Mouse (Mus musculus) midbrain, embryonic 15.5 days (tissue): ENCODE results near the gene Washc1. TPM values are rescaled to one million over a fixed set of nuclear protein-coding genes. Genes with fewer than 3 reads are reported as not detected.

Experiments
- ATAC-seq: fragments of 200-750 bp; cut with Nextera tagmentation; replicated peaks from 2 replicates; pipeline ENCODE4 v1.8.0; 2017; ENCODE audit warnings: moderate TSS enrichment
- H3K27ac ChIP-seq: fragments of 300-500 bp; sonication (generic); 2 replicates; pipeline ENCODE4 v1.5.1; 2015; ENCODE audit warnings: mild to moderate bottlenecking, inconsistent platforms
- H3K27me3 ChIP-seq: fragments of 300-500 bp; sonication (generic); replicated peaks from 2 replicates; pipeline ENCODE4 v1.6.1; 2015; ENCODE audit warnings: inconsistent platforms
- H3K36me3 ChIP-seq: fragments of 300-500 bp; sonication (generic); replicated peaks from 2 replicates; pipeline ENCODE4 v1.6.1; 2015; ENCODE audit warnings: inconsistent platforms
- H3K4me1 ChIP-seq: fragments of 300-500 bp; sonication (generic); 2 replicates; pipeline ENCODE4 v1.6.1; 2015; ENCODE audit warnings: inconsistent platforms
- H3K4me2 ChIP-seq: fragments of 300-500 bp; sonication (generic); 2 replicates; pipeline ENCODE4 v1.6.1; 2015; ENCODE audit warnings: inconsistent platforms, mild to moderate bottlenecking, moderate library complexity
- H3K4me3 ChIP-seq: fragments of 300-500 bp; sonication (generic); 2 replicates; pipeline ENCODE4 v1.5.1; 2015; ENCODE audit warnings: mild to moderate bottlenecking, inconsistent platforms
- H3K9ac ChIP-seq: fragments of 300-500 bp; sonication (generic); 2 replicates; pipeline ENCODE4 v1.6.1; 2015; ENCODE audit warnings: mild to moderate bottlenecking, inconsistent platforms
- H3K9me3 ChIP-seq: fragments of 300-500 bp; sonication (generic); 2 replicates; pipeline ENCODE4 v1.6.1; 2016; ENCODE audit warnings: inconsistent platforms
- WGBS: fragments of 180-500 bp; shearing (Covaris S2); methylation state at CpG from one replicate; pipeline ENCODE4 v1.1.7; 2015; ENCODE audit warnings: mixed read lengths; 5-methylcytosine and 5-hydroxymethylcytosine counted together
- polyA plus RNA-seq: library from polyadenylated mRNA; unstranded; fragments of >200 nt; fragmentation: Nextera tagmentation; extraction: Ambion mirVana; gene quantifications from 2 replicates; pipeline ENCODE4 v1.2.1, GENCODE M21; 2015

Gene Washc1
- polyA plus RNA-seq, 1 experiment from 2014 or later = 46.3 TPM

DNA sequence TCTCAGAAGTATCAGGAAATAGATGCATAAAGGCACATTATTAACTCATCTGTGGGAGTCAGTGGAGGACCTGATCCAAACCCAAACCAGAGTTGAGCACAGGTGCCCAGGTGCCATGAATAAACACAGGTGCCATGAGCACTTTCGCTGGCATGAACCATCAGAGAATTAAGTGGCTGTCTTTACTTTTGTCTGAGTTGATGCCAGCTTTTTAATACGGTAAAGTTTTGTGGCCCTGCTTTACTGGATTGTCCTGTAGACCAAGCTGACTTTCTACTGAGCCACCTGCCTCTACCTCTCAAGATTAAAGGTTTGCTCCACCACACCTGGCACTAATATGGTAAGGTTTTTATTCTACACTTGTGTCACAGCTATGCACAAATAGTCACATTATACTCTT, 19.3 kb upstream of the Washc1 start:
- no peak overlapping the region for H3K9ac ChIP-seq
- H3K36me3 ChIP-seq = peaks cover 3% of the 10 kb centered on the region; the same call in 1 of the 2 replicates
- no peaks in the 10 kb centered on the region for H3K27me3 ChIP-seq
- WGBS = 92% methylated on average over 2 of the region's 2 CpGs
- H3K9me3 ChIP-seq = no peaks in the 10 kb centered on the region
- 0 out of 2 replicates have a peak, but pooled peaks cover 3% of the 10 kb centered on the region for H3K4me1 ChIP-seq
- no peak overlapping the region for H3K4me3 ChIP-seq
- no peak for ATAC-seq
- H3K4me2 ChIP-seq = no peak overlapping the region
- no peak overlapping the region for H3K27ac ChIP-seq

DNA sequence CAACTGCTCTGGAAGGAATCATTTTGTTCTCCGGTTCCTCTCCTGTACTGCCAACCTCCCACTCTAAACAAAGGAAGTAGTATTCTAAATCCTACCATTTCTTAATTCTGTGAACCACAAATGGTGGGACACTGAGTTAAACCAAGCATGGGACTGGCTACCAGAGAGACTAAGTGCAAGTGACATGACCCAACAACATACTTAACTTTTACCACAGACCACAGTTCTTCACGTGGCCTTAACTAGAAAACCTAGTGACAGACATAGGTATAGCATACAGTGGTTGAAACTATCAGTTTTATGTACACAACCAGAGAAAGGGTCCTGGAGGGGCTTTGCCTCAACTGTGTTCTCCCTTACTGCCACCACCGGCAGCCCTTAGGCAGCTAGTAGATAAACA, 18.7 kb upstream of the Washc1 start:
- Histone ChIP-seq H3K36me3 (peaks cover 3% of the 10 kb centered on the region; the same call in 1 of the 2 replicates), H3K9me3 (no peaks in the 10 kb centered on the region), H3K4me2 (no peak overlapping the region), H3K27ac (no peak overlapping the region), H3K9ac (no peak overlapping the region), H3K27me3 (no peaks in the 10 kb centered on the region), H3K4me1 (0 out of 2 replicates have a peak, but pooled peaks cover 3% of the 10 kb centered on the region), H3K4me3 (no peak overlapping the region)
- ATAC-seq = no peak
- WGBS = 90% methylated on average over 3 of the region's 3 CpGs

DNA sequence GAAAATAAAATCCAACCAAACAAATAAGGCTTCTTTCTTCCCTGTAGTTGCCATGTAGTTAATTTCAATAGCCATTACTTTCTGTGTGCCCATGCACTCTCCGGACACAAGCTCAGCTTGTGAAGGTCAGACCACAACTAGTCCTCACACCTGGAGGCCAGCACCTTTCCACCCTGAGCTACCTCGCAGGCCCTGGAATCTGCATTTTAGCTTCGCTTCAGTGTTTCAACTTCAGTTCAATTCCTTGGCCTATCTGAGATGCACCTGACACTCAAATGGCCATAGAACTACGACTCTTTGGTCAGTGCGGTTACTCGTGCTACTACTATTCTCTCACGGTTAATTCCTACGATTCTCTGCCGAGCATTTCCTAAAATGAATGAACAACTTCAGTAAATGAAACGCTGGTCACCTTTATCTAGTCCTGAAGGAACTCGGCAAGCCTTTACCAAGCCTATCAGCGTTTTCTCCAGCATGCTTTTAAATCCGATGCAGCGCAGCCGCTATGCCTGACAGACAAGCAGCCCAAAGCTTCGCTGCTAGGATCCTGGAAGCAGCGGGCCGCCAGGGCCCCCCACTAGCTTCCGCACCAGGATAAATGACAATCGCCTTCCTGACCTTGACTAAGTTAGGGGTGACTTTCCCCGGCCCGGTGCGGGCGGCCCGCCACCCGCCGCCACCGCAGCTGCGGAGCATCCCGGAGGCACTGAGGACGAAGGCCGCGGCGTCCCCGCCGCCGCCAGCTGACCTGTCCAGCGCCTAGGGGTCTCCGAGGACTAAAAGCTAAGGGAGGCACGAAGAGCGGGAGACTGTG, 10.6 kb upstream of the Washc1 start:
- peak overlapping the region; percentile 63 for H3K4me3 ChIP-seq
- no peak for ATAC-seq
- H3K9ac ChIP-seq = peak overlapping the region; percentile 87
- peak overlapping the region; percentile 94 for H3K27ac ChIP-seq
- H3K27me3 ChIP-seq = no peaks in the 10 kb centered on the region
- H3K4me2 ChIP-seq = peak overlapping the region; percentile 86
- peaks cover 16% of the 10 kb centered on the region for H3K4me1 ChIP-seq
- no peaks in the 10 kb centered on the region for H3K9me3 ChIP-seq
- WGBS = under 1% methylated on average over 41 of the region's 41 CpGs
- H3K36me3 ChIP-seq = no peaks in the 10 kb centered on the region

DNA sequence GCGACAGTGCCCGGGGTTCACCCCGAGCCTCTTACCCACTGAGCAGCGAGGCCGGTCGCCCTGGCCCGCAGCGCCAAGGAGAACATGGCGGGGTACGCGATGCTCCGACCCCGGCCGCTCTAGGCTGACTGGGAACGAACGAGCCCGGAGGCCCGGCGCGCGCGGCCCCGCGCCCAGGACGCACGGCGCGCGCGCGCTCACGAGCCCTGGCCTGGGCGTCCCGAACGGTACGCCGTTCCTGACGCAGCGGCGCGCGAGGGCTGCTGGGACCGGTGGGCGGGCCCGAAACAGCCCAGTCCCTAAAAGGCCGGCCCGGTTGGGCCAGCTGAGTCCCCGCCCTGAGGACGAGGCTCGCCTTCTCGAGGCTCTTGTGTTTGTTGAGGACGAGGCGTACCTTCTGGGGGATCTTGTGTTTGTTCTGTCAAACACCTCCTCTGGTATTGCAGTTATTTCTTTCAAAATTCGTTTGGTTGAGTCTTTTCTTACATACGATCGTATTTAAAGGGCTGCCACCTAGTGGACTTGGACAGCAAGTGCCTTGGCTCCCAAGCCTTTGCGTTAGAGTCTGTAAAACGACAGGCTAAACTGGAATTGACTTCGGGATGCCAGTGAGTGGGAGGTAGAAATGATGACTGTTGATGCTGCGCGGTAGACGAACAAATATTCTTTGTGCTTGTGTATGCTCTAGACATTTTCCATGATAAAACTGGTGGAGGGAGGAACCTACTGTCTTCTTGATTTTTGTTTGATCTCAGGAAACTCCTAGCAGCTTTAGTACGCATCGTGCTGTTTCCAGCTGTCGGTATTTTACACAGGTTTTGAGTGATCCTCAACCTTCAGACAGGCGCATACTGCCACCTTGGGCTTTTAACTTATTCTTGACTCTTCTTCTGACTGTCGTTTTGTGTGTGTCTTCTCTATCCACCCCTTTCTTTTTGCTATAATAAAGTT, 9.7 kb upstream of the Washc1 start, which contains the start of gene Ndufv2:
TSS of gene Ndufv2 (minus strand) at position 180 of the 951 bp plus-strand sequence.
- WGBS = under 1% methylated on average over 60 of the region's 67 CpGs
- Histone ChIP-seq H3K9me3 (no peaks in the 10 kb centered on the region), H3K4me2 (peak within 1 kb of the TSS; percentile 86), H3K27me3 (no peaks in the 10 kb centered on the region), H3K4me3 (peak within 1 kb of the TSS; percentile 63), H3K9ac (peak within 1 kb of the TSS; percentile 87), H3K36me3 (no peaks in the 10 kb centered on the region), H3K27ac (peak within 1 kb of the TSS; percentile 94), H3K4me1 (peaks cover 16% of the 10 kb centered on the region)
- peak; percentile 99 for ATAC-seq

DNA sequence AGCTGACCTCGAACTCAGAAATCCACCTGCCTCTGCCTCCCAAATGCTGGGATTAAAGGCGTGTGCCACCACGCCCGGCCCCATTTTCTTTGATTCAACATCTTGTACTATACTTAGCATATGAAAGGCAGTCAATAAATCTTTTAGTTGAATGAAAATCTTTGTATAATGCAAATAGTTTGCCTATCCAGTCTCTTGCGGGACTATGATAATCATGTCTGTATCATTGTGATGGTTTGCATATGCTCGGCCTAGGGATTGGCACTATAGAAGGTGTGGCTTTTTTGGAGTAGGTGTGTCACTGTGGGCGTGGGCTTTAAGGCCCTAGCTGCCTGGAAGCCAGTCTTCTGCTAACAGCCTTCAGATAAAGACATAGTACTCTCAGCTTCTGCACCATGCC, 7.3 kb upstream of the Washc1 start:
- Histone ChIP-seq H3K36me3 (no peaks in the 10 kb centered on the region), H3K27me3 (no peaks in the 10 kb centered on the region), H3K9ac (no peak overlapping the region), H3K27ac (no peak overlapping the region), H3K4me3 (no peak overlapping the region), H3K4me1 (peaks cover 16% of the 10 kb centered on the region), H3K4me2 (no peak overlapping the region), H3K9me3 (no peaks in the 10 kb centered on the region)
- 82% methylated on average over 7 of the region's 7 CpGs for WGBS
- no peak for ATAC-seq

DNA sequence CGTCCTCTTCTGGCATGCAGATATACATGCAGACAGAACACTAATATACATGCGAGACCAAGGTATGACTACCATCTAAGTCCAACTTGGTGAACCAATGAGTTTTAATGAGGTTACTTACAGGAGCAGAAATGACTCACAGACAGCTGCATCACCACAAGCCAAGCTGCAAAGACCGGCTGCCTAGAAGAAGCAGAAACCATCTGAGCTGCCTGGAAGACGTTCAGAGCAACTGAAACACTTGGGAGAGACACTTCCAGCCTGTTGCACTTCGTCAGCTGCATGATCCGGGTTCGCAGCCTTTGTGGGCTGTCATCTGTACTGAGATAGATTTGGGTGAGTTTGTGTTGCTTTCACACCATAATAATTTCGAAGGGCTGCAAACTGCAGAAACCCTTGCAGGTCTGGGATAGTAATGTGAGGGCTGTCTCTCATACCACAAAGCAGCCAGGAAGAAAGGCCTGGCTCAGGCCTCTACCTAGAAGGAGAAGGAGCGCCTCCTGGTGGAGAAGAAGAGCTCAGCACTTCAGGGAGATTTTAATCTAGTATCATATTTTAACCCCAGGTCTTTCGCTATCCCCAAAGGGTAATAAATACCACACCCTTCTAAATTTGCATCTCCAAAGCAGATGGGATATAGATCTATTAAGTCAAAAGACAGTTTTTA, 4.6 kb upstream of the Washc1 start:
- H3K36me3 ChIP-seq = no peaks in the 10 kb centered on the region
- WGBS = 61% methylated on average over 10 of the region's 10 CpGs
- no peak overlapping the region for H3K4me2 ChIP-seq
- ATAC-seq = no peak
- no peaks in the 10 kb centered on the region for H3K27me3 ChIP-seq
- no peak overlapping the region for H3K27ac ChIP-seq
- H3K9me3 ChIP-seq = no peaks in the 10 kb centered on the region
- no peak overlapping the region for H3K4me3 ChIP-seq
- peaks cover 10% of the 10 kb centered on the region for H3K4me1 ChIP-seq
- H3K9ac ChIP-seq = no peak overlapping the region

DNA sequence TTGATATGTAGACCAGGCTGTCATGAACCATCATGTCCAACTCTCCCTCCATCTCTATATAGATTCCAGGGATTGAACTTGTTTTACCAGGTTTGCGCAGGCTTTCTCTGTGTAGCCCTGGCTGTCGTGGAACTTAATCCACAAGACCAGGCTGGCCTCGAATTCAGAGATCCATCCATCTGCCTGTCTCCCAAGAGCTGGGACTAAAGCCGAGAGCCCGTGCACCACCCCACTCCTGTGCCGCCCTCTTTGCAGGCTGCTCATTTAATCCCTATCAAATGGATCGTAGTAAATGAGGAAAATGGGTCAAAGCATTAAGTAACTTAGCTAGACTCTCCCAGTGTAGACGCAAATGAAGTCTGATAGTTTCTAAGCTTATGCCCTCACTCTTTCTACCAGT, 3.9 kb upstream of the Washc1 start:
- H3K36me3 ChIP-seq = no peaks in the 10 kb centered on the region
- no peak for ATAC-seq
- no peak overlapping the region for H3K27ac ChIP-seq
- H3K27me3 ChIP-seq = no peaks in the 10 kb centered on the region
- H3K9ac ChIP-seq = no peak overlapping the region
- no peak overlapping the region for H3K4me2 ChIP-seq
- H3K9me3 ChIP-seq = no peaks in the 10 kb centered on the region
- H3K4me1 ChIP-seq = peaks cover 13% of the 10 kb centered on the region
- H3K4me3 ChIP-seq = no peak overlapping the region
- 72% methylated on average over 8 of the region's 8 CpGs for WGBS

DNA sequence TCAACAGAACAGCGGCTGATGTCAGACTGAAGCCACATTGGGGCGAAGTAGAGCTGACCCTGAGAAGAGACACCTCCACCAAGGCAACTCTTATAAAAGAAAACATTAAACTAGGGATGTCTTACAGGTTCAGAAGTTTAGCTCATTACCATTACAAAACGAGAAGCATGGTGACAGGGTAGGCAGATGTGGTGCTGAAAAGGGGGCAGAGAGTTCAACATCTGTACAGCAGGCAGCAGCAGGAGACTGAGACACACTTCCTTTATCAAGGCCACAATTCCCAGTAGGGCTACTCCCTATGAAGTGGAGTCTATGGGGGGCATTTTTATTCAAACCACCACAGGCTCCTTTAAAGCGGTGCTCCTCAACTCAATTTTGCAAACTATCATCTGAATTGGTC, 3.1 kb upstream of the Washc1 start:
- no peak for ATAC-seq
- Histone ChIP-seq H3K36me3 (no peaks in the 10 kb centered on the region), H3K4me3 (no peak overlapping the region), H3K27ac (no peak overlapping the region), H3K9ac (no peak overlapping the region), H3K9me3 (no peaks in the 10 kb centered on the region), H3K4me2 (no peak overlapping the region), H3K4me1 (peaks cover 16% of the 10 kb centered on the region), H3K27me3 (no peaks in the 10 kb centered on the region)
- WGBS = 81% methylated on average over 4 of the region's 4 CpGs

DNA sequence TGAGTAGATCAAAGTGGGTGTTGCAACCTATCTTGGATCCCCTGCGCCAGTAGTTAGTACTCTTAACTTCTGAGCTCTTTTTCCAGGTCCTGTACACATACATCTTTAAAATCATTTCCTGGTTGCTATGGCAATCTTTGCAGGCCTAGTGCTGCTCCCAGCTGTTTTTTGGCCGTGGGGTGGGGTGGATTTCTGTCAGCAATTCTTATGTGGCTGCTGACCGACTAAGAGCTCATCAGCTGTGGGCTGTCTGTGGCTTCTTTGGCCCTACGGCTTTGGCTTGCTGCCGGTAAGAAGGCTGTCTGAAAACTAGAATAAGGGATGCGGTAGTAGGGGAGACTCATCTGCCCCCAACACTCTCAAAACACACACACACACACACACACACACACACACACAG, 599 bp upstream of the Washc1 start:
- no peaks in the 10 kb centered on the region for H3K27me3 ChIP-seq
- H3K36me3 ChIP-seq = peaks cover under 1% of the 10 kb centered on the region
- no peaks in the 10 kb centered on the region for H3K9me3 ChIP-seq
- H3K4me3 ChIP-seq = peak overlapping the region; percentile 98
- peak; percentile 28 for ATAC-seq
- peaks cover 16% of the 10 kb centered on the region for H3K4me1 ChIP-seq
- 49% methylated on average over 6 of the region's 6 CpGs for WGBS
- H3K27ac ChIP-seq = 0 out of 2 replicates have a peak overlapping the region, but pooled peaks have one; percentile 81
- peak overlapping the region; percentile 62 for H3K4me2 ChIP-seq
- no peak overlapping the region for H3K9ac ChIP-seq

DNA sequence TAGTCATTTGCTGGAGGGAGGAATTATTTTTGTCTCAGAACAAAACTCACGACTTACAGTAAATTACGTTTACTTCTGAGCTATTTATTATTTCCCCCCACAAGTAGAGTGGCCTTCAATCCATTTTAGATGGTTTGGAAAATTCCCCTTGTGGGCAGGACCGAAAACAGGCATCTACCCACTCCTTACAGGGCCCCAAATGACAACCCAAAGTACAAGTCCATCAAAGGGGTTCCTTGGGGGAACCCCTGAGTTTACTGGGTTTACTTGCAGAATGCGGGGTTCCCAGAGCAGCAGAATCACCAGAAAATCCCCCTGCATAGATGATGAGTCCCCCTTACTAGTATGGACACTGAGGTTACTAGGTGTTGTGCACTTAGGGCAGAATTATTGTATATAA, 821 bp downstream of the Washc1 start:
- Histone ChIP-seq H3K4me1 (peaks cover 16% of the 10 kb centered on the region), H3K36me3 (peaks cover 14% of the 10 kb centered on the region), H3K27ac (0 out of 2 replicates have a peak overlapping the region, but pooled peaks have one; percentile 81), H3K4me2 (peak overlapping the region; percentile 62), H3K4me3 (peak overlapping the region; percentile 98), H3K27me3 (no peaks in the 10 kb centered on the region), H3K9me3 (no peaks in the 10 kb centered on the region), H3K9ac (peak overlapping the region; percentile 87; the same call in 1 of the 2 replicates)
- no peak for ATAC-seq
- WGBS = 55% methylated on average over 4 of the region's 4 CpGs

DNA sequence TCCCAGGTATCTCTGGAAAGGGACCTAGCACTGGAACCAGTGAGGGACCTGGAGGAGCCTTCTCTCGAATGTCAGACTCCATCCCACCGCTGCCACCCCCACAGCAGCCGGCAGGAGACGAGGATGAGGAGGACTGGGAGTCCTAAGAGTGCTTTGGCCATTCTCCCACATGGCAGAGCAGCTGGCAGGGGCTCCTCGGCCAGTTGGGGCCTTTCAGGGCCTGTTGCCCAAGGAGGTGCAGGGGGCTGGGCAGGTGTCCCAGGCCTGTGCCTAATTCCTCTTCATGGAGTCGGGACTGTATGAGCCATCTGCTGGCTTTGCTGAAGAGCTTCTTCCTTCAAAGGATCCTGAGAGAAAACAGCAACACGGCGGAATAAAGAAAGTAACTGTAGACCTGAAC, 7.6 kb downstream of the Washc1 start:
- H3K27ac ChIP-seq = no peak overlapping the region
- H3K9ac ChIP-seq = no peak overlapping the region
- H3K27me3 ChIP-seq = no peaks in the 10 kb centered on the region
- 93% methylated on average over 8 of the region's 8 CpGs for WGBS
- no peaks in the 10 kb centered on the region for H3K9me3 ChIP-seq
- H3K4me2 ChIP-seq = no peak overlapping the region
- peaks cover 42% of the 10 kb centered on the region for H3K36me3 ChIP-seq
- ATAC-seq = no peak
- peaks cover 5% of the 10 kb centered on the region for H3K4me1 ChIP-seq
- H3K4me3 ChIP-seq = no peak overlapping the region

DNA sequence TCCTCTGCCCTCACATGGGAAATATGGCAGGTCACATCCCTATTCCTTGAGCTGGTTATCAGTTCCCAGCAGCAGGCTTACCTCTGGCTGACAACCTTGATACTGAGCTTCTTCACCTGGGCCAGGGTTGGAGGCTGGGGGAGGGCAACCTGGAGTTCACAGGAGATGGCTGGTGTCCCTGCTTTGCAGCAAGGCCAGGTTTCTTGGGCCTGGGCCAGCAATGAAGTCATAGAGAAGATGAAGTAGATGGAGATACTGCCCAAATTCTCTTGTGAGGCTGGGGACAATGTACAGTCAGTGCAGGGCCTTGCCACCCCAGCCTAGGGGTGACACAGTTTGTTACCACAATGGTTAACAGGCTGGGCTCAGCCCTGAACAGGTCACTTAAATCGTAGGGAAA, 9.4 kb downstream of the Washc1 start:
- WGBS = 71% methylated on average over 1 of the region's 1 CpGs
- H3K9ac ChIP-seq = no peak overlapping the region
- H3K4me2 ChIP-seq = no peak overlapping the region
- H3K27me3 ChIP-seq = no peaks in the 10 kb centered on the region
- H3K36me3 ChIP-seq = peaks cover 42% of the 10 kb centered on the region
- ATAC-seq = no peak
- H3K4me1 ChIP-seq = peaks cover 8% of the 10 kb centered on the region
- H3K4me3 ChIP-seq = no peak overlapping the region
- no peak overlapping the region for H3K27ac ChIP-seq
- no peaks in the 10 kb centered on the region for H3K9me3 ChIP-seq
